Mouse (Mus musculus) kidney, adult 2 months (tissue): ENCODE measurements around the gene Gpd2. TPM values are rescaled to one million over a fixed set of nuclear protein-coding genes. Genes with fewer than 3 reads are reported as not detected.
A peak's percentile ranks its signal among the peaks of the same experiment; 100 is the strongest.

ENCODE experiments used
- DNase-seq: peaks from one replicate; pipeline ENCODE4 v3.0.0; 2021
- H3K27ac ChIP-seq: fragments of 200-500 bp; 2 replicates; pipeline ENCODE4 v1.5.1; 2012; ENCODE audit warnings: low read depth, low read length, control low read depth, inconsistent platforms; ENCODE audit not compliant: insufficient read depth
- H3K27me3 ChIP-seq: fragments of 200-500 bp; replicated peaks from 2 replicates; pipeline ENCODE4 v1.6.1; 2012; ENCODE audit warnings: mild to moderate bottlenecking, moderate library complexity, low read length, inconsistent platforms; ENCODE audit not compliant: control insufficient read depth, insufficient read depth
- H3K36me3 ChIP-seq: fragments of 200-500 bp; 2 replicates; pipeline ENCODE4 v1.6.1; 2012; ENCODE audit warnings: mild to moderate bottlenecking, moderate library complexity, low read length, inconsistent platforms; ENCODE audit not compliant: control insufficient read depth, insufficient read depth
- H3K4me1 ChIP-seq: fragments of 200-500 bp; 2 replicates; pipeline ENCODE4 v1.6.1; 2011; ENCODE audit warnings: low read length; ENCODE audit not compliant: control insufficient read depth, insufficient read depth
- H3K4me3 ChIP-seq: fragments of 200-500 bp; 2 replicates; pipeline ENCODE4 v1.5.1; 2011; ENCODE audit warnings: mild to moderate bottlenecking, low read depth, low read length, control low read depth; ENCODE audit not compliant: insufficient read depth
- CTCF ChIP-seq: fragments of 200-500 bp; conservative IDR thresholded peaks from 2 replicates; pipeline ENCODE4 v1.5.1; 2011; ENCODE audit warnings: low read depth, mild to moderate bottlenecking, control low read depth, low read length, moderate library complexity, mixed read lengths; ENCODE audit not compliant: insufficient read depth, insufficient read length
- POLR2A ChIP-seq: fragments of 200-500 bp; IDR thresholded peaks from one replicate; pipeline ENCODE4 v1.6.1; 2011; ENCODE audit warnings: low read depth, low read length, control low read depth
- WGBS: fragments of 180-500 bp; shearing (Covaris S2); methylation state at CpG from one replicate; pipeline ENCODE4 v1.1.7; 2018; 5-methylcytosine and 5-hydroxymethylcytosine counted together
- polyA plus RNA-seq: library from polyadenylated mRNA; depleted of rRNA; stranded (reverse); fragments of >200 nt; gene quantifications from 2 replicates; pipeline ENCODE4 v1.2.3, GENCODE M21; 2012

The Gpd2 gene
- polyA plus RNA-seq, 1 experiment = 17.2 TPM

DNA sequence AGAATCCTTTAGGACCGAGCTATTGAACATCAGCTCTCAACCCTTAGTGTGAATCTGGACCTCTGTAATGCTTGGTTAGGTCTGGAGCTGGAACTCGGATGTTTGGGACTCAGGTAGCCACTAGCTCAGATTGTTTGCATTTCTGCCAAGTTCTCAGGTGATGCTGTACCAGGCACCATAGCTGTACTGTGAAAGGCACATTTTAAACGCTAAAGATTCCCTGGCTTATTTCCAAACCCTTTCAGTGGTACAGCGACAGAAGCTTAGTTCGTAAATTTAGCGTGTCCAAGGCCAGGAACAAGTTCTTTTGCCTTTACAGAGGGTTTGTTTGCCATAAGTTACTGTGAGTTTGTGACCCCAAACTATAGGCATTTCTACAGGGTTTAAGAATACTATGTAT is 409 bp upstream of the Gpd2 start:
- Histone ChIP-seq H3K27ac (no peak overlapping the region), H3K4me3 (no peak overlapping the region), H3K36me3 (no peaks in the 10 kb centered on the region), H3K27me3 (no peaks in the 10 kb centered on the region), H3K4me1 (0 out of 2 replicates have a peak, but pooled peaks cover 3% of the 10 kb centered on the region)
- DNase-seq = no peak
- 40% methylated on average over 6 of the region's 6 CpGs for WGBS
- no peak for TF ChIP-seq CTCF
- TF ChIP-seq POLR2A = no peak

DNA sequence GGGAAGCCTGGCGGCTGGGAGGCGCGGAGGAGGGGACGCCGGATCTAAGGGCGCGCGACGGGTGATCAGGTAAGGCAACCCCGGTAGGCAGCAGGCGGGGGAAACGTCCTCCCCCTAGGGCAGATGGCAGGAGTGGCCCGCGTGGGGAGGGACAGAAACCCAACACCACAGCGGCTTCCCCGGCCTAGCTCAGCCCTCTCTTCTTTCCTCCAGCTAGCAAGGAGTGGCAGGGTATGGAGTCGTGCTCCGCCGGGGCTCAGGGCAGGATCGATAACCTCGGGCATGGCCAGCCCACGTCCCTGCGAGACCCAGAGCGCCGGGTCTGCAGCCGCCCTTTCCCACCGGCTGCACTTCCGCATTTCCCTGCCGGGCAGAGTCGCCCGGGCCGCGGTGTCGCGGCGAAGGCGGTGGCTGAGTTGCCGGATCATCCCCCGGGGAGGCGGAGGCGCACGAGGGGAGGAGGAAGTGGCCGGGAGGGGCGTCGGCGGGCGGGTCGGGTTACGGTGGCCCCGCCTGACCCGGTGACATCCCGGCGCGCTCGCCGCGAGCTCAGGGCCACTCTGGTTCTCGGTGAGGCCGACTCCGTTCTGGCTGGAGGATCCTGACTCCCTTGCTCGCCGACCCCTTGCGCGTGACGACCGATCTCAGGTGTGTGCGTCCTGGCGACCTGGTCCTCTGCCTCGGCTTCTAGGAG is 632 bp downstream of the Gpd2 start:
- no peak for TF ChIP-seq CTCF
- TF ChIP-seq POLR2A = peak; percentile 15
- Histone ChIP-seq H3K4me1 (0 out of 2 replicates have a peak, but pooled peaks cover 3% of the 10 kb centered on the region), H3K27me3 (no peaks in the 10 kb centered on the region), H3K4me3 (peak overlapping the region; percentile 97), H3K27ac (peak overlapping the region; percentile 88), H3K36me3 (no peaks in the 10 kb centered on the region)
- peak; percentile 94 for DNase-seq
- under 1% methylated on average over 69 of the region's 69 CpGs for WGBS

DNA sequence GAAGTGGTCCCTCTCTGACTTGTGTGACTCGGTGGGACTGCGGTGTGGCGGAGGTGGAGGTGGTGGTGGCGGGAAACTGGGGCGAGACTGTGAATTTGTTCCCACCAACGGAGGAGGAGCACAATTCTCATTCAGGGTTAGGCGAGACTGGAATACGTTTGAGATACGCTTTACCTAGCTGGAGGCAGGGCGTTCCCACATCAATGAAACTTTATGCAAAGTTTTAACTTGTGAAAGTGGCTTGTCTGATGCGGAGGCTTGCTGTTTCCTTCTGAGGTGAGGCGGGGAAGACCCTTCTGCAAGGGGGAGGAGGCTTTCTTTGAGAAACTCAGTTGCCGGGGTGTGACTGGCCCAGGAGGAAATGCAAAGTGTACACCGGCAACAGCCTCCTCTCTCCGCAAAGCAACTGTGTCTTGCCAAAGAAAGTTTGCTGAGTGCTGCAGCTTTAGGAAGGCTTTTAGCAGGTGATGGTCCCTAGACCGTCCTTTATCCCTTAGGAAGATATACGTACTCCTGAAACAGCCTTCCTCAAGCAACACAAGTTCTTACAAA is 1.3 kb downstream of the Gpd2 start:
- H3K36me3 ChIP-seq = no peaks in the 10 kb centered on the region
- DNase-seq = no peak
- H3K4me1 ChIP-seq = 0 out of 2 replicates have a peak, but pooled peaks cover 3% of the 10 kb centered on the region
- peak overlapping the region; percentile 84 for H3K27ac ChIP-seq
- H3K4me3 ChIP-seq = peak overlapping the region; percentile 97
- no peaks in the 10 kb centered on the region for H3K27me3 ChIP-seq
- peak; percentile 2 for TF ChIP-seq POLR2A
- no peak for TF ChIP-seq CTCF
- 6% methylated on average over 17 of the region's 17 CpGs for WGBS

GRCm38 (mm10) chr2:57239356-57239755 is 1.9 kb downstream of the Gpd2 start:
- 61% methylated on average over 2 of the region's 2 CpGs for WGBS
- no peak for DNase-seq
- H3K4me3 ChIP-seq = no peak overlapping the region
- TF ChIP-seq CTCF (no peak), POLR2A (no peak)
- H3K27me3 ChIP-seq = no peaks in the 10 kb centered on the region
- H3K4me1 ChIP-seq = 0 out of 2 replicates have a peak, but pooled peaks cover 3% of the 10 kb centered on the region
- no peak overlapping the region for H3K27ac ChIP-seq
- no peaks in the 10 kb centered on the region for H3K36me3 ChIP-seq

- WGBS = 67% methylated on average over 5 of the region's 5 CpGs
- Histone ChIP-seq H3K4me1 (peaks cover 5% of the 10 kb centered on the region; the same call in 1 of the 2 replicates), H3K27me3 (no peaks in the 10 kb centered on the region), H3K4me3 (no peak overlapping the region), H3K36me3 (no peaks in the 10 kb centered on the region), H3K27ac (no peak overlapping the region)
- no peak for DNase-seq
- no peak for TF ChIP-seq CTCF
- no peak for TF ChIP-seq POLR2A
Observed at GRCm38 (mm10) chr2:57243987-57244386, 6.6 kb downstream of the Gpd2 start.

DNA sequence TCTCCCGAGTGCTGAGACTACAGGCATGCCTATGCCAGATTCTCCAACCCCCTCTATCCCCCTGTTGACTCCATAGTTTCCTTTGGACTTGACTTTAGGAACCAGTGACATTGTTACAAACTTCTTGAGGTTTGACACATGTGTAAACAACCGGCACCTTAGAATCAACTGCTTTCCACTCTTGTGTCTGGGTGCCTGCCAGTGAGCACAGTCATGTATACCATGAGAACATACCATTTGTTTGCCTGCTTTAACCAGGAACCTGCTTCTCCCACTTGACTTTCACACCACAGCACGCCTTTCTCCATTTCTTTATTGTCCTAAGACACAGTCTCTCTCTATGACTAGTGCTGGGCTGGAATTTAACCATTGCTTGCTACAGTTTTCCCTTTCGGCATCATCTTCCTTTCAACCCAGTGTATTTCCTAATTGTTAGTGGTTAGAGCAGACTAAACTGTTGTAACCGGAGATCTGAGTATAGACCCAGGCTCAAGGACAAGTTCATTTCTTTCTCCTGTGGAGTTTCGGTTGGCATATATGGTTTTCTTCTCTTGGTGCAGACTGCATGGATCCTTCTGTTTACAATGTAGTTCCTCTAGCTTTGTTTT is 8.4 kb downstream of the Gpd2 start:
- Histone ChIP-seq H3K27me3 (no peaks in the 10 kb centered on the region), H3K36me3 (no peaks in the 10 kb centered on the region), H3K27ac (no peak overlapping the region), H3K4me3 (no peak overlapping the region), H3K4me1 (peaks cover 5% of the 10 kb centered on the region; the same call in 1 of the 2 replicates)
- TF ChIP-seq POLR2A (no peak), CTCF (no peak)
- 94% methylated on average over 6 of the region's 6 CpGs for WGBS
- no peak for DNase-seq

GRCm38 (mm10) chr2:57250113-57250512 is 12.7 kb downstream of the Gpd2 start:
- Histone ChIP-seq H3K4me3 (no peak overlapping the region), H3K27ac (no peak overlapping the region), H3K4me1 (peaks cover 26% of the 10 kb centered on the region; the same call in 1 of the 2 replicates), H3K27me3 (no peaks in the 10 kb centered on the region), H3K36me3 (no peaks in the 10 kb centered on the region)
- TF ChIP-seq POLR2A = no peak
- TF ChIP-seq CTCF = no peak
- DNase-seq = no peak
- 75% methylated on average over 3 of the region's 3 CpGs for WGBS
